Mouse (Mus musculus): ENCODE measurements at regions not wholly inside any gene's neighbourhood (a gene's known extent, or its start where the extent isn't known, plus 50 kb on each side); places are given as distances from the start of the nearest gene placed in this dataset.
A peak's percentile ranks its signal among the peaks of the same experiment; 100 is the strongest.

GRCm38 (mm10) chr13:47974216-47974615, 286.8 kb upstream of the Id4 start:
- no peak for DNase-seq (ENCODE audit: low spot score in 2 of 2)

- no peak for DNase-seq (ENCODE audit: low spot score in 2 of 2)
Measured at GRCm38 (mm10) chr13:47974756-47975515, 286.1 kb upstream of the Id4 start.

- no peak for DNase-seq (ENCODE audit: low spot score in 2 of 2)
Measured at GRCm38 (mm10) chr13:47998495-47998894, 262.5 kb upstream of the Id4 start.

GRCm38 (mm10) chr13:47999399-47999798, 261.6 kb upstream of the Id4 start:
- DNase-seq (ENCODE audit: low spot score in 2 of 2) = no peak

- DNase-seq (ENCODE audit: low spot score in 2 of 2) = no peak
Measured at GRCm38 (mm10) chr13:48003126-48003525, 257.9 kb upstream of the Id4 start.

GRCm38 (mm10) chr13:48013336-48013750, 247.7 kb upstream of the Id4 start:
- no peak for DNase-seq (ENCODE audit: low spot score in 2 of 2)

GRCm38 (mm10) chr13:48015296-48015695, 245.7 kb upstream of the Id4 start:
- DNase-seq (ENCODE audit: low spot score in 2 of 2) = no peak

GRCm38 (mm10) chr13:48016051-48016450, 245.0 kb upstream of the Id4 start:
- no peak for DNase-seq (ENCODE audit: low spot score in 2 of 2)

- no peak for DNase-seq (ENCODE audit: low spot score in 2 of 2)
Measured at GRCm38 (mm10) chr13:48016606-48017005, 244.4 kb upstream of the Id4 start.

GRCm38 (mm10) chr13:48017649-48018048, 243.4 kb upstream of the Id4 start:
- DNase-seq (ENCODE audit: low spot score in 2 of 2) = no peak

- no peak for DNase-seq (ENCODE audit: low spot score in 2 of 2)
Measured at GRCm38 (mm10) chr13:48018606-48019005, 242.4 kb upstream of the Id4 start.

GRCm38 (mm10) chr13:48022958-48023615, 237.9 kb upstream of the Id4 start:
- no peak for DNase-seq (ENCODE audit: low spot score in 2 of 2)

GRCm38 (mm10) chr13:48027775-48028489, 233.1 kb upstream of the Id4 start:
- DNase-seq (ENCODE audit: low spot score in 2 of 2) = peak; percentile 47 to 63

GRCm38 (mm10) chr13:48031491-48031890, 229.5 kb upstream of the Id4 start:
- no peak for DNase-seq (ENCODE audit: low spot score in 2 of 2)

- no peak for DNase-seq (ENCODE audit: low spot score in 2 of 2)
Measured at GRCm38 (mm10) chr13:48042172-48042571, 218.9 kb upstream of the Id4 start.

GRCm38 (mm10) chr13:48042572-48042971, 218.5 kb upstream of the Id4 start:
- no peak for DNase-seq (ENCODE audit: low spot score in 2 of 2)

- DNase-seq (ENCODE audit: low spot score in 2 of 2) = no peak
Measured at GRCm38 (mm10) chr13:48046201-48046750, 214.8 kb upstream of the Id4 start.

- DNase-seq (ENCODE audit: low spot score in 2 of 2) = no peak
Measured at GRCm38 (mm10) chr13:48049796-48050195, 211.2 kb upstream of the Id4 start.

GRCm38 (mm10) chr13:48074630-48075029, 186.4 kb upstream of the Id4 start:
- DNase-seq (ENCODE audit: low spot score in 2 of 2) = peak in 1 of 2 experiments; percentile 8

GRCm38 (mm10) chr13:48075315-48075714, 185.7 kb upstream of the Id4 start:
- no peak for DNase-seq (ENCODE audit: low spot score in 2 of 2)

GRCm38 (mm10) chr13:48078214-48078613, 182.8 kb upstream of the Id4 start:
- DNase-seq (ENCODE audit: low spot score in 2 of 2) = no peak

- DNase-seq (ENCODE audit: low spot score in 2 of 2) = no peak
Measured at GRCm38 (mm10) chr13:48083294-48083693, 177.7 kb upstream of the Id4 start.

Measured in frontal cortex, postnatal 10 days (tissue).